Comparison of ENCODE assay signal across 8 mouse cellular contexts in genomic region chr5:117318741-117319629, GRCm38 (mm10). TPM values are rescaled to one million over a fixed set of nuclear protein-coding genes. Genes with fewer than 3 reads are reported as not detected.
DNase-seq lines count a peak whose midpoint lies in the region; ATAC-seq and TF ChIP-seq lines count a peak whose summit lies in the region.

Gene Vsig10 (plus strand): TSS chr5:117319083.

- no peak for TF ChIP-seq EP300 in heart, adult 2 months (IDR thresholded peaks at IDR 0.05; ENCODE audit: insufficient read depth, low read depth, low read length)

- intact Hi-C loops in heart, adult 2 months (cut with DNase I) = loop anchor here (2.0 to 5.0 kb wide), 2 partner anchors 38 to 68 kb away; partner anchors contain the start of genes Rfc5 and Wsb2

- H3K9me3 ChIP-seq in embryonic facial prominence, embryonic 11.5 days (replicated peaks; ENCODE audit: control insufficient read depth, low read length) = no peaks in the 10 kb centered on the region
- no peaks in the 10 kb centered on the region for H3K9me3 ChIP-seq in limb, embryonic 15.5 days
- no peaks in the 10 kb centered on the region for H3K9me3 ChIP-seq in midbrain, embryonic 15.5 days

- H3K36me3 ChIP-seq in embryonic facial prominence, embryonic 11.5 days (replicated peaks; ENCODE audit: control insufficient read depth, insufficient read depth, low read depth, low read length) = no peaks in the 10 kb centered on the region
- no peaks in the 10 kb centered on the region for H3K36me3 ChIP-seq in heart, adult 2 months (ENCODE audit: control insufficient read depth, insufficient read depth, low read length)
- no peaks in the 10 kb centered on the region for H3K36me3 ChIP-seq in limb, embryonic 15.5 days
- no peaks in the 10 kb centered on the region for H3K36me3 ChIP-seq in midbrain, embryonic 15.5 days (replicated peaks)
- H3K36me3 ChIP-seq in spleen, adult 2 months (ENCODE audit: control insufficient read depth, insufficient read depth, low read length) = no peaks in the 10 kb centered on the region

- H3K27ac ChIP-seq in embryonic facial prominence, embryonic 11.5 days (replicated peaks; ENCODE audit: low read depth, low read length) = peak within 1 kb of the TSS; percentile 28; the same call in 1 of the 2 replicates
- peak within 1 kb of the TSS; percentile 94 for H3K27ac ChIP-seq in heart, adult 2 months
- H3K27ac ChIP-seq in limb, embryonic 15.5 days = peak within 1 kb of the TSS; percentile 82
- 0 out of 2 replicates have a peak within 1 kb of the TSS, but pooled peaks have one; percentile 7 for H3K27ac ChIP-seq in midbrain, embryonic 15.5 days
- H3K27ac ChIP-seq in spleen, adult 2 months (ENCODE audit: insufficient read depth, low read length) = peak within 1 kb of the TSS; percentile 71

- peak; percentile 16 to 53 for DNase-seq in left cerebral cortex, adult 18-20 months (ENCODE audit: low spot score in 2 of 2)
- no peak for DNase-seq in left cerebral cortex, adult 11 months (ENCODE audit: low spot score)
- DNase-seq in embryonic facial prominence, embryonic 11.5 days (ENCODE audit: low spot score) = peak; percentile 69
- peak; percentile 87 to 88 for DNase-seq in heart, adult 2 months
- DNase-seq in kidney, adult 18-20 months = peak; percentile 81
- DNase-seq in spleen, adult 2 months (ENCODE audit: low read depth in 1 of 2, low spot score in 2 of 2) = peak in 1 of 2 experiments; percentile 45

- H3K27me3 ChIP-seq in embryonic facial prominence, embryonic 11.5 days (ENCODE audit: control insufficient read depth, insufficient read depth, low read length) = peaks cover 3% of the 10 kb centered on the region; the same call in 1 of the 2 replicates
- H3K27me3 ChIP-seq in heart, adult 2 months (ENCODE audit: control insufficient read depth, insufficient read depth, low read length) = no peaks in the 10 kb centered on the region
- H3K27me3 ChIP-seq in limb, embryonic 15.5 days = no peaks in the 10 kb centered on the region; the same call in 1 of the 2 replicates
- peaks cover 19% of the 10 kb centered on the region for H3K27me3 ChIP-seq in midbrain, embryonic 15.5 days (replicated peaks)
- H3K27me3 ChIP-seq in spleen, adult 2 months (ENCODE audit: control insufficient read depth, insufficient read depth, low read length) = peaks cover 10% of the 10 kb centered on the region; the same call in 1 of the 2 replicates

- peak; percentile 57 for TF ChIP-seq POLR2A in heart, adult 2 months (IDR thresholded peaks at IDR 0.05; ENCODE audit: insufficient read depth, low read depth, low read length)
- no peak for TF ChIP-seq POLR2A in spleen, adult 2 months (IDR thresholded peaks at IDR 0.05; ENCODE audit: low read depth, low read length)

- peak; percentile 86 for ATAC-seq in embryonic facial prominence, embryonic 11.5 days (replicated peaks; ENCODE audit: insufficient number of reproducible peaks, low FRiP score, low TSS enrichment, low read depth)
- ATAC-seq in limb, embryonic 15.5 days (ENCODE audit: insufficient number of reproducible peaks, low FRiP score, low TSS enrichment, low read depth) = peak; percentile 66
- peak; percentile 69; the same call in 1 of the 2 replicates for ATAC-seq in midbrain, embryonic 15.5 days (replicated peaks)

- WGBS in embryonic facial prominence, embryonic 11.5 days = under 1% methylated on average over 74 of the region's 81 CpGs
- under 1% methylated on average over 81 of the region's 81 CpGs for WGBS in heart, adult 2 months
- under 1% methylated on average over 77 of the region's 81 CpGs for WGBS in limb, embryonic 15.5 days
- WGBS in midbrain, embryonic 15.5 days = under 1% methylated on average over 81 of the region's 81 CpGs
- under 1% methylated on average over 75 of the region's 81 CpGs for WGBS in spleen, adult 2 months

- peak within 1 kb of the TSS; percentile 69 for H3K9ac ChIP-seq in embryonic facial prominence, embryonic 11.5 days (replicated peaks; ENCODE audit: low read length)
- peak within 1 kb of the TSS; percentile 88 for H3K9ac ChIP-seq in heart, adult 2 months (ENCODE audit: low read depth, low read length)
- H3K9ac ChIP-seq in limb, embryonic 15.5 days = peak within 1 kb of the TSS; percentile 78
- peak within 1 kb of the TSS; percentile 47 for H3K9ac ChIP-seq in midbrain, embryonic 15.5 days

- peak within 1 kb of the TSS; percentile 90 for H3K4me2 ChIP-seq in embryonic facial prominence, embryonic 11.5 days (ENCODE audit: low read depth, low read length)
- H3K4me2 ChIP-seq in limb, embryonic 15.5 days = peak within 1 kb of the TSS; percentile 98
- peak within 1 kb of the TSS; percentile 96 for H3K4me2 ChIP-seq in midbrain, embryonic 15.5 days

- H3K4me1 ChIP-seq in embryonic facial prominence, embryonic 11.5 days (ENCODE audit: control insufficient read depth, insufficient read depth, low read length) = no peaks in the 10 kb centered on the region
- H3K4me1 ChIP-seq in heart, adult 2 months (ENCODE audit: control insufficient read depth, insufficient read depth, low read length) = peaks cover 6% of the 10 kb centered on the region
- peaks cover 14% of the 10 kb centered on the region for H3K4me1 ChIP-seq in limb, embryonic 15.5 days
- H3K4me1 ChIP-seq in midbrain, embryonic 15.5 days = peaks cover 23% of the 10 kb centered on the region; the same call in 1 of the 2 replicates
- no peaks in the 10 kb centered on the region for H3K4me1 ChIP-seq in spleen, adult 2 months (ENCODE audit: control insufficient read depth, insufficient read depth, insufficient read length)

- peak within 1 kb of the TSS; percentile 70 for H3K4me3 ChIP-seq in embryonic facial prominence, embryonic 11.5 days (ENCODE audit: low read depth, low read length)
- H3K4me3 ChIP-seq in heart, adult 2 months = peak within 1 kb of the TSS; percentile 96
- peak within 1 kb of the TSS; percentile 80 for H3K4me3 ChIP-seq in limb, embryonic 15.5 days
- H3K4me3 ChIP-seq in midbrain, embryonic 15.5 days = peak within 1 kb of the TSS; percentile 52
- peak within 1 kb of the TSS; percentile 73 for H3K4me3 ChIP-seq in spleen, adult 2 months (ENCODE audit: extremely low read depth, insufficient read depth, insufficient read length)

- TF ChIP-seq CTCF in heart, adult 2 months (IDR thresholded peaks at IDR 0.05) = peak; percentile 29
- TF ChIP-seq CTCF in spleen, adult 2 months (IDR thresholded peaks at IDR 0.05; ENCODE audit: extremely low read depth, insufficient read depth, insufficient read length, insufficient replicate concordance) = no peak

- no peaks in the 10 kb centered on the region for H3K79me2 ChIP-seq in heart, adult 2 months (replicated peaks; ENCODE audit: control insufficient read depth, insufficient read depth, low read length)

RNA-seq across cellular contexts. Expression of gene Vsig10, which starts in this region (rescaled TPM):
- total RNA-seq in left cerebral cortex, adult 18-20 months (2021) = 1 to 10 TPM; 1.8 to 2.2 TPM
- polyA plus RNA-seq in embryonic facial prominence, embryonic 11.5 days (2014; fragmentation: Nextera tagmentation; extraction: Ambion mirVana) = 0.84 and 3.2 TPM in 2 replicates
- 1 to 10 TPM; 7.0 to 8.9 TPM for total RNA-seq in heart, adult 2 months (2021)
- 7.4 and 8.8 TPM in 2 replicates for polyA plus RNA-seq in heart, adult 2 months (2012; rRNA removed)
- polyA plus RNA-seq in limb, embryonic 15.5 days (2015; fragmentation: Nextera tagmentation; extraction: Ambion mirVana) = 10.2 and 11.7 TPM in 2 replicates
- 1.0 and 2.1 TPM in 2 replicates for polyA plus RNA-seq in midbrain, embryonic 15.5 days (2015; fragmentation: Nextera tagmentation; extraction: Ambion mirVana)
- polyA plus RNA-seq in spleen, adult 2 months (2012; rRNA removed) = 10.9 and 11.0 TPM in 2 replicates

Comparison
In these comparisons a context has a peak if more than half of its experiments do, and no peak if none do; other contexts are left out.
1. H3K27ac ChIP-seq: peak in every context shown above with its lines; median percentile 94 in heart, adult 2 months; 82 in limb, embryonic 15.5 days; 71 in spleen, adult 2 months; 28 in embryonic facial prominence, embryonic 11.5 days; 7 in midbrain, embryonic 15.5 days.